Mouse (Mus musculus): Measurements from ENCODE around the gene Irf7. TPM values are rescaled to one million over a fixed set of nuclear protein-coding genes. Genes with fewer than 3 reads are reported as not detected.
A peak's percentile ranks its signal among the peaks of the same experiment; 100 is the strongest.

The Irf7 gene
- polyA plus RNA-seq, 1 experiment = 60.3 TPM

- H3K4me1 ChIP-seq (ENCODE audit: control insufficient read depth, insufficient read depth, low read length) = no peaks in the 10 kb centered on the region; the same call in 1 of the 2 replicates
- H3K27ac ChIP-seq (ENCODE audit: control insufficient read depth, insufficient read depth, low read depth, low read length, poor library complexity) = no peak overlapping the region
- no peak overlapping the region for H3K4me3 ChIP-seq (replicated peaks; ENCODE audit: control insufficient read depth, low read depth, low read length)
- TF ChIP-seq CTCF (IDR thresholded peaks at IDR 0.05; ENCODE audit: control insufficient read depth, insufficient read depth, low read length) = no peak
- no peak for TF ChIP-seq POLR2A (IDR thresholded peaks at IDR 0.05; ENCODE audit: borderline replicate concordance, control insufficient read depth, low read depth, low read length)
- WGBS = 79% methylated on average over 6 of the region's 6 CpGs
Observed at GRCm38 (mm10) chr7:141281442-141281841, 15.2 kb upstream of the Irf7 start.

- Histone ChIP-seq H3K4me3 (replicated peaks; ENCODE audit: control insufficient read depth, low read depth, low read length) (no peak within 1 kb of the TSS), H3K27ac (ENCODE audit: control insufficient read depth, insufficient read depth, low read depth, low read length, poor library complexity) (no peak within 1 kb of the TSS)
- TF ChIP-seq CTCF (IDR thresholded peaks at IDR 0.05; ENCODE audit: control insufficient read depth, insufficient read depth, low read length) (no peak), POLR2A (IDR thresholded peaks at IDR 0.05; ENCODE audit: borderline replicate concordance, control insufficient read depth, low read depth, low read length) (no peak; the same call in 1 of the 2 replicates)
Observed at GRCm38 (mm10) chr7:141278766-141279590, 12.7 kb upstream of the Irf7 start, which contains the start of gene Sct. Gene Sct, minus strand, starts transcription at chr7:141279133.

GRCm38 (mm10) chr7:141277701-141278678 is 11.7 kb upstream of the Irf7 start:
- WGBS = 87% methylated on average over 11 of the region's 11 CpGs
- H3K4me1 ChIP-seq (ENCODE audit: control insufficient read depth, insufficient read depth, low read length) = no peaks in the 10 kb centered on the region; the same call in 1 of the 2 replicates
- TF ChIP-seq POLR2A (IDR thresholded peaks at IDR 0.05; ENCODE audit: borderline replicate concordance, control insufficient read depth, low read depth, low read length) = no peak
- H3K27ac ChIP-seq (ENCODE audit: control insufficient read depth, insufficient read depth, low read depth, low read length, poor library complexity) = no peak overlapping the region
- H3K4me3 ChIP-seq (replicated peaks; ENCODE audit: control insufficient read depth, low read depth, low read length) = no peak overlapping the region

More at GRCm38 (mm10) chr7:141278766-141279590, 12.7 kb upstream of the Irf7 start, which contains the start of gene Sct:
- H3K4me1 ChIP-seq (ENCODE audit: control insufficient read depth, insufficient read depth, low read length) = no peaks in the 10 kb centered on the region; the same call in 1 of the 2 replicates
- WGBS = 11% methylated on average over 46 of the region's 46 CpGs

GRCm38 (mm10) chr7:141276546-141276945 is 10.3 kb upstream of the Irf7 start, which contains the start of gene Cdhr5:
Gene Cdhr5, minus strand, starts transcription at chr7:141276786.
- TF ChIP-seq POLR2A (IDR thresholded peaks at IDR 0.05; ENCODE audit: borderline replicate concordance, control insufficient read depth, low read depth, low read length) (no peak), CTCF (IDR thresholded peaks at IDR 0.05; ENCODE audit: control insufficient read depth, insufficient read depth, low read length) (no peak)
- 66% methylated on average over 11 of the region's 11 CpGs for WGBS
- H3K27ac ChIP-seq (ENCODE audit: control insufficient read depth, insufficient read depth, low read depth, low read length, poor library complexity) = no peak within 1 kb of the TSS
- no peak within 1 kb of the TSS for H3K4me3 ChIP-seq (replicated peaks; ENCODE audit: control insufficient read depth, low read depth, low read length)
- no peaks in the 10 kb centered on the region for H3K4me1 ChIP-seq (ENCODE audit: control insufficient read depth, insufficient read depth, low read length)

GRCm38 (mm10) chr7:141275356-141275755 is 9.1 kb upstream of the Irf7 start:
- Histone ChIP-seq H3K27ac (ENCODE audit: control insufficient read depth, insufficient read depth, low read depth, low read length, poor library complexity) (no peak overlapping the region), H3K4me1 (ENCODE audit: control insufficient read depth, insufficient read depth, low read length) (no peaks in the 10 kb centered on the region), H3K4me3 (replicated peaks; ENCODE audit: control insufficient read depth, low read depth, low read length) (no peak overlapping the region)
- no peak for TF ChIP-seq CTCF (IDR thresholded peaks at IDR 0.05; ENCODE audit: control insufficient read depth, insufficient read depth, low read length)
- no peak for TF ChIP-seq POLR2A (IDR thresholded peaks at IDR 0.05; ENCODE audit: borderline replicate concordance, control insufficient read depth, low read depth, low read length)
- 84% methylated on average over 9 of the region's 9 CpGs for WGBS

GRCm38 (mm10) chr7:141270631-141271030 is 4.3 kb upstream of the Irf7 start:
- WGBS = 83% methylated on average over 3 of the region's 3 CpGs
- no peak overlapping the region for H3K4me3 ChIP-seq (replicated peaks; ENCODE audit: control insufficient read depth, low read depth, low read length)
- no peak overlapping the region for H3K27ac ChIP-seq (ENCODE audit: control insufficient read depth, insufficient read depth, low read depth, low read length, poor library complexity)
- H3K4me1 ChIP-seq (ENCODE audit: control insufficient read depth, insufficient read depth, low read length) = peaks cover 5% of the 10 kb centered on the region; the same call in 1 of the 2 replicates
- no peak for TF ChIP-seq CTCF (IDR thresholded peaks at IDR 0.05; ENCODE audit: control insufficient read depth, insufficient read depth, low read length)
- TF ChIP-seq POLR2A (IDR thresholded peaks at IDR 0.05; ENCODE audit: borderline replicate concordance, control insufficient read depth, low read depth, low read length) = no peak

GRCm38 (mm10) chr7:141269273-141269545 is 2.9 kb upstream of the Irf7 start:
- Histone ChIP-seq H3K4me3 (replicated peaks; ENCODE audit: control insufficient read depth, low read depth, low read length) (peak overlapping the region; percentile 49), H3K27ac (ENCODE audit: control insufficient read depth, insufficient read depth, low read depth, low read length, poor library complexity) (peak overlapping the region; percentile 79), H3K4me1 (ENCODE audit: control insufficient read depth, insufficient read depth, low read length) (peaks cover 6% of the 10 kb centered on the region)
- 38% methylated on average over 14 of the region's 14 CpGs for WGBS
- TF ChIP-seq CTCF (IDR thresholded peaks at IDR 0.05; ENCODE audit: control insufficient read depth, insufficient read depth, low read length) (no peak), POLR2A (IDR thresholded peaks at IDR 0.05; ENCODE audit: borderline replicate concordance, control insufficient read depth, low read depth, low read length) (no peak)

All from bone marrow, adult 2 months (tissue).